Mouse (Mus musculus) common myeloid progenitor, adult 5-6 weeks (primary cell): ENCODE measurements around the gene Clcnka. TPM values are rescaled to one million over a fixed set of nuclear protein-coding genes. Genes with fewer than 3 reads are reported as not detected.

Source experiments
- ATAC-seq: replicated peaks from 2 replicates; pipeline ENCODE4 v1.8.0; 2016; ENCODE audit warnings: low read depth, mild to moderate bottlenecking, moderate TSS enrichment, inconsistent platforms; ENCODE audit not compliant: poor library complexity, severe bottlenecking
- total RNA-seq: library from RNA; stranded (forward); fragments of 200-1000, 187-1606 nt; gene quantifications from 2 replicates; pipeline ENCODE4 v1.2.3, GENCODE M21; 2017

Clcnka gene
- total RNA-seq, 1 experiment from 2014 or later: not detected

GRCm38 (mm10) chr4:141341477-141341876 lies 57.0 kb downstream of the Clcnka start:
- no peak for ATAC-seq

DNA sequence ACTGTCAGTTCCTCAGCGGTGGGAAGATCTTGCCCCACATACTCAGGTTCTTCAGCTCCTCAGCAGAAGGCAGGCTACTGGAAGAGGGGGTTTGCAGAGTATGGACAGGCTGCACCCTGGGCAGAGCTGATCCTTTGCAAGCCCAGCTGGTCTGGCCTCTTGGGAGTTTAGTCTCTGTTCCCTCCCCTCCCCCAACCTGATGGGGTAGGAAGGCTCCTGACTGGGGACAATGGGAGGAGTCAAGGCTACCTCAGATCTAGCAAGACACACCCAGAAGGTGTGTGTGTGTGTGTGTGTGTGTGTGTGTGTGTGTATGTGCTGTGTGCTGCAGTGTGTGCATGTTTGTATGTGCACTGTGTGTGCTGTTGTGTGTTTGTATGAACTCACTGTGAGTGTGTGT lies 59.7 kb downstream of the Clcnka start:
- no peak for ATAC-seq

DNA sequence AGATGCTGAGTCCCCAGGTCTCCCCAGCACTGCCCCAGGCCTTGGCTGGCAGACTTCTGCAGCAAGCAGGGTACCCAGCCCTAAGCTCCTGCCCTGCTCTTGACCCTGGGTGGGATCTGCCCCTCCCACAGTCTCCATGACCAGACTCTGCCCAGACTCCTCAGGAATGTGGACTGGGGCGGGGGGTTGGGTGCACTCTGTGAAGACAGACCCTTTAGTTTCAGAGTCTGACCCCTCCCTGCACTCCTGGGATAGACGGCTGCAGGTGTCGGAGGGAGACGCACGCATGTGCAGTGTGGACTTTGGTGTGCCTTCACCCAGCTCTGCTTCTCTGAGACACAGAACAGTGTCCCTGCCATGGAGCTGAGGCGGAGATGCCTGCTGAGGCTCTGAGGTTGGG lies 60.5 kb downstream of the Clcnka start:
- no peak for ATAC-seq

DNA sequence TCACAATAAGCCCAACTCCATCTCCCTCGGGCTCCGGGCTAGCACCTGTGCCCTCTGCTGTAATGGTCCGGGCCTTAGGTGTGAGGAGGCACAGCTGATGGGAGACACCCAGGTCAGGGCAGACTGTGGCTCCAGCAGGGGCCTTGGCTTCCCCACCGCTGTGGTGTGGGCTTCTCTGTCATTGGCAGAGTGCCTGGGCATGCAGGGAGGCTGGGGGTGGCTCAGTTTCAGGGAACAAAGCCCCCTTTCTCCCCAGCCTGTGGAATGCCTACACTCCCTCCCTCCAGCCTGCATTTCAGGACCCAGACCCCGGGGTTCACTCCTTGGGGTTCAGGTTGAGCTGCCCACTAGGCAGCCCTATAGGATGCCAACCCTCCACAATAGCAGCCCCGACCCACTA lies 62.3 kb downstream of the Clcnka start:
- no peak for ATAC-seq

DNA sequence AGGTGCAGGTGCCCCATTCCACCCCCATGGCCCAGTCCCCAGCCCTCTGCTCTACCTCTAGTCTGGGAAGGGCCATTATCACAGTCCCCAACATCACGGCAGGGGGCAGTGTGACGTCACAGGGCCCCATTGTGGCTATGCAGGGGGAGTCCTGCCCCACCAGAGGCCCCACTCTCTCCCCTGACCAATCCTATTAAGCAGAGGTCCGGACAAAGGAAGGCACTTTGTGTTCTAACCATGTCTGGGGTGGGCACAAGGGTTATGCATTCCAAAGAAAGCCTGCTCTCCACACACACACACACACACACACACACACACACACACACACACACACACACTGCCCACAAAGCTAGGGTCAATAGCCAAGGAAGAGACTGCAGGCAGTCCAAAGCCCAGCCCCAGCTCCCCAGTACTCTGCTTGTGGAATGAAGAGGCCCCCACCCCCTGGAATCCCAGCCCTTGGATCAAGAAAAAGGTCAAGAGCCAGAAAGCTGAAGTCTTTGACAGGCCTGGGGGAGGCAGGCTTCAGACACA lies 63.2 kb downstream of the Clcnka start:
- ATAC-seq: no peak

GRCm38 (mm10) chr4:141334695-141335094 lies 63.8 kb downstream of the Clcnka start:
- ATAC-seq: no peak

Other genes starting within 250 kb of the Clcnka start
- 2.2 and 6.1 TPM in 2 replicates for gene Rsg1, start 184.8 kb downstream of the Clcnka start, total RNA-seq
- gene Arhgef19, start 159.2 kb downstream of the Clcnka start, total RNA-seq: not detected in 2 replicates
- 0.29 and 1.2 TPM in 2 replicates for gene Epha2, start 97.5 kb downstream of the Clcnka start, total RNA-seq
- not detected in 2 replicates for gene Fam131c, start 30.5 kb downstream of the Clcnka start, total RNA-seq
- gene Clcnkb, start 17.3 kb upstream of the Clcnka start, total RNA-seq: not detected in 2 replicates
- not detected in 2 replicates for gene Hspb7, start 22.1 kb upstream of the Clcnka start, total RNA-seq
- gene Srarp, start 37.4 kb upstream of the Clcnka start, total RNA-seq: not detected in 2 replicates
- 15.0 and 19.4 TPM in 2 replicates for gene Zbtb17, start 45.9 kb upstream of the Clcnka start, total RNA-seq
- gene Spen, start 139.9 kb upstream of the Clcnka start, total RNA-seq: 32.7 and 43.0 TPM in 2 replicates
- gene Fblim1, start 207.4 kb upstream of the Clcnka start, total RNA-seq: not detected in 2 replicates
- 0.29 and 0.32 TPM in 2 replicates for gene Tmem82, start 219.9 kb upstream of the Clcnka start, total RNA-seq
- gene Slc25a34, start 225.1 kb upstream of the Clcnka start, total RNA-seq: 0.09 TPM in 1 of 2 replicates, not detected in the other